Mouse (Mus musculus) retina, embryonic 14.5 days (tissue): ENCODE data around the gene Dennd5a.

Experiments used
- DNase-seq: peaks from one replicate; pipeline ENCODE4 v3.0.0-alpha.2; 2015; ENCODE audit warnings: low spot score

Dennd5a gene

DNA sequence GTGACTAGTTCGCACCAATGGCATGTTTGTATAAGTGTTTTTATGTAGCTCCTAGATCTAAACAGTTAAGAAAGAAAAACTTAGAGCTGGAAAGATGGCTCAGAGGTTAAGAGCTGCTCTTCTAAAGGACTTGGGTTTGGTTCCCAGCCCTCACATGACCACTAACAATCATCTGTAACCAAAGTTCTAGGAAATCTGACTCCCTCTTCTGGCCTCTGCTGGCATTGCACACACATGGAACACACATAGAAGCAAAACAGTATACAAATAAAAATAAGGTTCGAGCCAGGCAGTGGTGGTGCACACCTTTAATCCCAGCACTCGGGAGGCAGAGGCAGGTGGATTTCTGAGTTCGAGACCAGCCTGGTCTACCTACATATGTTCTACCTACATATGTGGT is 3.4 kb upstream of the Dennd5a start:
- DNase-seq = no peak

GRCm38 (mm10) chr7:109962596-109962995 is 2.3 kb upstream of the Dennd5a start:
- no peak for DNase-seq

GRCm38 (mm10) chr7:109961570-109961969 is 1.3 kb upstream of the Dennd5a start:
- DNase-seq = no peak

GRCm38 (mm10) chr7:109960613-109961154 is 414 bp upstream of the Dennd5a start:
- DNase-seq = no peak

GRCm38 (mm10) chr7:109958843-109959715 is 1.2 kb downstream of the Dennd5a start:
- DNase-seq = peak; percentile 38

- DNase-seq = no peak
Measured at GRCm38 (mm10) chr7:109957996-109958789, 2.1 kb downstream of the Dennd5a start.

- no peak for DNase-seq
Measured at GRCm38 (mm10) chr7:109954622-109955401, 5.5 kb downstream of the Dennd5a start.

DNA sequence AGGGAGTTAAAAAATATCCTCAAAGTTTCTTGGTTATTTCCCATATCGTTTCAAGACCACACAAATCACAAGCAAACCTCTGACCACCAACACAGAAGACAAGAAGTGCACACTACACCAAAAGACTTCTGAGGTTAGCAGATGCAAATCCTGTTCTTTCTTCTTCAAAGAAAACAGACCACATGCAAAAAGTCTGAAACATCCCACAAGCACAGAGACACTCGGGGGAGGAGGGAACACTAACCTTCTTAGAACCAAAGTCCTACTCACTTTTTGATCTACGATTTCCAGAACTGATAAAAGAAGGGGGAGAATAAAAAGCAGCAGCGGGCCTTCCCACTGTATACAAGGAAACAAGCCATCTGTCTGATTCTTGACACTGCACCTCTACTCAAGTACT is 9.0 kb downstream of the Dennd5a start:
- DNase-seq = no peak

DNA sequence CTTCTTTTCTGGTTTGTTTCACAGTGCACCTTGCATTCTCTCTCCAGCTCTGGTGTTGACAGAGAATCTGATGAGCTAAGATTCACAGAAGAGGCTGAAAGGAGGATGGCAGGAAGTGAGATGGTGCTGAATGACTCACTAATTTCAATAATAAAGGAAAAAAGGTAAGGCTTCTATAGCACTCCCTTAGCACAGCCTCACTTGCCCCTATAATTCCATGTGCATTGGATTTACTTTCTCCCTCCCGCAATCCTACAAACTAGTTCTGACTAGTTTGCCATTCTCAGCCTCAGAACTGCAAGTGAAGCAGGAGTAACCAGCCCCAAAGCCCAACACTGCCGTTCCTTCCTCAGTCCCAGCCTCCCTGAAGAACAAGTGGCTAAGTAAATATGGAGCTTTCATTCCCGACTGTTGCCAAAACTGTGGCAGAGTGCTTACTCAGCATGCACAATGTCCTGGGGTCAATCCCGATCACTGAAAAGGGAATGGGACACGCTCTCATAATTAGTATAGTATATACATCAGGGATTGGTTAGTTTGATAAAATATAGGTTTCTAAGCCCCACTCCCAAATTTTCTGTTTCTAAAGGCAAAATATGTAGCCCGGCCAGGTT is 15.7 kb downstream of the Dennd5a start:
- no peak for DNase-seq

DNA sequence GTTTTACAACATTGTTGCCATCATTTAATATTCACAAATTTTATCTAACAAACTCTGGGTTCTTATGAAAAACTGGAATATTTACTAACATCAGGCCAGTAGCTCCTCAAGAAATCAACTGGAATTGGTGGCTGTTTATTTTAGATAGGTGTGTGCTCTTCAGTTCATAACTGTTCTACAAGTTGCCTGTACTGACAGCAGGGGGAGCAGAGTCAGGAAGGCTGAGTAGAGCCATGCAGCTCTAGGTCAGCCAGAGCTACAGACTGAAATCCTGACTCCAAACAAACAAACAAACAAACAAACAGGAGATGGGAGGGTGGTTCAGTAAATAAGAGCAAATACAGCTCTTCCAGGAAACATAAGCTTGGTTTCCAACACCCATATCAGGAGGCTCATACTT is 30.6 kb downstream of the Dennd5a start:
- DNase-seq = no peak

GRCm38 (mm10) chr7:109928365-109928764 is 31.9 kb downstream of the Dennd5a start:
- no peak for DNase-seq

DNA sequence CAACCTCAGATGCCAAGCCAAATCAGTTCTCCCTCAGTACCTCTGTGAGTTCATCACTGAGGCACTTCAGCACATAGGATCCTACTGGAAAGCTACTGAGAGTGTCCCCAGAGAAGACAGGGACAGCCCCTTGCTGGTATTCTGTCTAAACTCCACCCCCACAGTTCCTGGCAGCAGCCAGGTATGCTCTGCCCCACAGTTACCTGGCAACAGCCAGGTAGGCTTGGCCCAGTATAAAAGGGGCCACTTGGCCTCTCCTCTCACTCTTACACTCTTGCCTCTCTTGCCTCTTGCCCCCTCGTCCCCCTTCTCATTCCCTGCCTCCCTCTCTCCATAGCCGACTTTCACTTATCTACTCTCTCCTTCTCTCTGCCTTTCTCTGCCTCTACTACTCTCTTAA is 35.3 kb downstream of the Dennd5a start:
- no peak for DNase-seq

DNA sequence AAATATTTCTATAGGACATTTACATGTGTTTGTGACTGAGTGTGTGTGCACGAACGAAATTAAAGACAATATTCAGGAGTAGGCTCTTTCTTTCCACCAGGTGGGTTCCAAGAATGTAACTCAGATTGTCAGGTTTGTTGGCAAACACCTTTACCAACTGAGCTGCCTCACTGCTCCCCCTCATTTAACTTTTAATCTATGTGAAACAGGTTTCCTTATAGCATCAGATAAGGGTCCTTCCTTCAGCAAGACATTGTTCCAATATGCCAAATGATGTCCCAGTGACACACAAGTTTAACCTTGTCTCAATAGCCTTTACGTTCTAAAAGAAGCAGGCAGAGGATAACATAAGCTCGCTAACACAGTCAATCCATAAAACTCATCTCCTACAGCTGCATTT is 37.4 kb downstream of the Dennd5a start:
- DNase-seq = no peak

- no peak for DNase-seq
Measured at GRCm38 (mm10) chr7:109906165-109906564, 54.1 kb downstream of the Dennd5a start.

- no peak for DNase-seq
Measured at GRCm38 (mm10) chr7:109900921-109901320, 59.3 kb downstream of the Dennd5a start.

DNA sequence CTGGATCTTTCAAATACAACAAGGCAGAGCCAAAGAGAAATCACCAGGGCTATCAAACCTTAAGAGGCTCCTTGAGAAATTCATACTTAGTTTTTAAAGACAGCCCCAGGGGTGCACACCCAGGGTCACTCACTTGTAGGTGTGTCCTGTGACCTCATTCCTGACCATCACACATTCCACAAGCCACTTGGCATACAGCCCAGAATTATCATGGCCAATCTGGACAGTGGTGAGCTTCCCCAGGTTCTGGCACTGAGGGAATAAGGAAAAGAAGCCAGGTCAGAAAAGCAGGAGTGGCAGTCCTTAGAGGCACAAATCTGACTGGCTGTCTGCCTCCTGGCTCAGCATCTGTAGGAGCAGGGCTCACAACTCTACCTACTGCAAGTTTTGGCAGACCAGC is 61.4 kb downstream of the Dennd5a start:
- DNase-seq = no peak

- DNase-seq = peak; percentile 83
Measured at GRCm38 (mm10) chr7:109892530-109892929, 67.7 kb downstream of the Dennd5a start.

DNA sequence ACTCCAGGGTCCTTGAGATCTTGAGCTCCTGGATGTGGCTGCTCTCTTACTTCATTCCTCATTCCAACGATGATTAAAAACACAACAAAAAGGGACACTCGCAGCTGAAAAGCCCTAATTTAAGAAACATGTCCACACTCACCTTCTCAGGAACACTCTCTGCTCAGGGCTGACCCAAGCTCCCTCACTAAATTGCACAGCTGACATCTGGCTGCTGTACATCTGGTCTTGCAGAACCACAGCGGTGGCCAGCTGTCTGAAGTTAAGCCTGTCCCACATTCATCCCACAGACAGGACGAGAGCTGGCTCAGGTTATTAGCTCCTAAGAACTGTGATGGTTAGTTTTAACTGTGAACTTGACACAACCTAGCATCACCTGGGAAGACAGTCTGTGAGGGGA is 68.5 kb downstream of the Dennd5a start:
- DNase-seq = no peak

GRCm38 (mm10) chr7:109890256-109890655 is 70.0 kb downstream of the Dennd5a start:
- DNase-seq = no peak

- DNase-seq = no peak
Measured at GRCm38 (mm10) chr7:109889300-109889699, 71.0 kb downstream of the Dennd5a start.

GRCm38 (mm10) chr7:109886249-109886648 is 74.0 kb downstream of the Dennd5a start:
- no peak for DNase-seq

DNA sequence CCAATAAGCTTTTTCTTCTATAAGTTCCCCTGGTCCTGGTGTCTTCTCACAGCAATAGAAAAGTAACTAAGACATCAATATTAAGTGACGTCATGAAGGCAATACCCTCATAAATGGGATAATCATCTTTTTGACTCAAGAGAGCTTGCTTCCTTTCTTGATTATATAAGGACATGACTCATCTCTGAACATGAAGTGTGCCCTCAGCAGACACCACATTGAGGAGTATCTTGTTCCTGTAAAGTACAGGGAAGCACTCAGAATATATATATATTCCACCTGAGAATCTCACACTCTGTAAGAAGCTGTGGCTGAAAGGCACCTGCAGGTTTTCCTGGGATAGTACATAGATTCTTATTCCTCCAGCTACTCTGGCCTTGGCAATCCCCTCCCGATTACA is 77.7 kb downstream of the Dennd5a start:
- no peak for DNase-seq
